In genomic region chr13:83820721-83821120, GRCm38 (mm10) we compare ENCODE assay signal across 11 mouse cellular contexts.
"Had no signal": no experiment of that assay in that cellular context is flagged by ENCODE, and none has a peak within 500 bp of the region (broad histone marks: within the 10 kb centered on the region; RNA-seq: fewer than 3 reads in every experiment).

No protein-coding gene starts in this region.

- H3K27ac ChIP-seq: limb, embryonic 15.5 days; liver, embryonic 12.5 days; lung, embryonic 15.5 days; midbrain, embryonic 12.5 days had no signal

- H3K4me3 ChIP-seq: limb, embryonic 15.5 days; liver, embryonic 12.5 days; lung, embryonic 15.5 days; midbrain, embryonic 12.5 days had no signal

- H3K9ac ChIP-seq: limb, embryonic 15.5 days; liver, embryonic 12.5 days; lung, embryonic 15.5 days; midbrain, embryonic 12.5 days had no signal

- H3K36me3 ChIP-seq: limb, embryonic 15.5 days; liver, embryonic 12.5 days; lung, embryonic 15.5 days; midbrain, embryonic 12.5 days had no signal

- H3K27me3 ChIP-seq: limb, embryonic 15.5 days; liver, embryonic 12.5 days; lung, embryonic 15.5 days; midbrain, embryonic 12.5 days had no signal

- DNase-seq: kidney, postnatal 10 days; left cerebral cortex, postnatal 4 days; lung, postnatal 14 days; right cerebral cortex, adult 18-20 months; right cerebral cortex, postnatal 25 days; thymus, postnatal 4 days had no signal

- ATAC-seq: liver, embryonic 12.5 days; midbrain, embryonic 16.5 days had no signal

- H3K4me2 ChIP-seq: limb, embryonic 15.5 days; liver, embryonic 12.5 days; lung, embryonic 15.5 days; midbrain, embryonic 12.5 days had no signal

- H3K4me1 ChIP-seq: limb, embryonic 15.5 days; liver, embryonic 12.5 days; lung, embryonic 15.5 days had no signal

- H3K9me3 ChIP-seq: limb, embryonic 15.5 days; liver, embryonic 12.5 days; lung, embryonic 15.5 days; midbrain, embryonic 12.5 days had no signal
